Mouse (Mus musculus): ENCODE data around the gene H2-DMb2.
A peak's percentile ranks its signal among the peaks of the same experiment; 100 is the strongest.
"Not testable (repeated sequence)": the region's sequence is repeated elsewhere in the genome, so short reads cannot be mapped to it uniquely, and the experiment has no call there.

The H2-DMb2 gene

GRCm38 (mm10) chr17:34138655-34139054 lies 4.5 kb upstream of the H2-DMb2 start:
- DNase-seq: no peak

- DNase-seq: no peak
Observed at GRCm38 (mm10) chr17:34139416-34139815, 3.7 kb upstream of the H2-DMb2 start.

- DNase-seq: no peak
Observed at GRCm38 (mm10) chr17:34140240-34140639, 2.9 kb upstream of the H2-DMb2 start.

GRCm38 (mm10) chr17:34141448-34141847 lies 1.7 kb upstream of the H2-DMb2 start:
- DNase-seq: no peak

GRCm38 (mm10) chr17:34142456-34143010 lies 574 bp upstream of the H2-DMb2 start:
- no peak for DNase-seq

GRCm38 (mm10) chr17:34143461-34143860 lies 354 bp downstream of the H2-DMb2 start:
- DNase-seq: no peak

GRCm38 (mm10) chr17:34144221-34144620 lies 1.1 kb downstream of the H2-DMb2 start:
- not testable (repeated sequence) for DNase-seq

- no peak for DNase-seq
Observed at GRCm38 (mm10) chr17:34144960-34145371, 1.9 kb downstream of the H2-DMb2 start.

- no peak for DNase-seq
Observed at GRCm38 (mm10) chr17:34152923-34153322, 9.8 kb downstream of the H2-DMb2 start, which contains the start of gene H2-DMb1. Gene H2-DMb1 (plus strand): TSS chr17:34153072.

GRCm38 (mm10) chr17:34155534-34155933 lies 12.4 kb downstream of the H2-DMb2 start:
- no peak for DNase-seq

GRCm38 (mm10) chr17:34164202-34164895 lies 21.2 kb downstream of the H2-DMb2 start:
- no peak for DNase-seq

GRCm38 (mm10) chr17:34165033-34165730 lies 22.1 kb downstream of the H2-DMb2 start:
- DNase-seq: no peak

- DNase-seq: no peak
Observed at GRCm38 (mm10) chr17:34169279-34169678, 26.2 kb downstream of the H2-DMb2 start.

- DNase-seq: no peak
Observed at GRCm38 (mm10) chr17:34170487-34170876, 27.4 kb downstream of the H2-DMb2 start.

GRCm38 (mm10) chr17:34170877-34171498 lies 27.9 kb downstream of the H2-DMb2 start:
- DNase-seq: peak; percentile 61

- no peak for DNase-seq
Observed at GRCm38 (mm10) chr17:34172528-34172927, 29.4 kb downstream of the H2-DMb2 start.

GRCm38 (mm10) chr17:34174075-34174474 lies 31.0 kb downstream of the H2-DMb2 start:
- DNase-seq: no peak

GRCm38 (mm10) chr17:34177179-34177578 lies 34.1 kb downstream of the H2-DMb2 start:
- DNase-seq: no peak

- no peak for DNase-seq
Observed at GRCm38 (mm10) chr17:34179019-34179418, 35.9 kb downstream of the H2-DMb2 start.

GRCm38 (mm10) chr17:34179913-34180859 lies 37.1 kb downstream of the H2-DMb2 start:
- DNase-seq: no peak

- no peak for DNase-seq
Observed at GRCm38 (mm10) chr17:34183564-34184219, 40.6 kb downstream of the H2-DMb2 start.

GRCm38 (mm10) chr17:34185526-34185925 lies 42.4 kb downstream of the H2-DMb2 start:
- no peak for DNase-seq

Data from cerebellum, adult 11 months (tissue).